Mouse (Mus musculus) liver, postnatal 0 days (tissue): ENCODE results near the gene Cmah. TPM values are rescaled to one million over a fixed set of nuclear protein-coding genes. Genes with fewer than 3 reads are reported as not detected.

Experiments used
- ATAC-seq: fragments of 200-750 bp; cut with Nextera tagmentation; 2 replicates; pipeline ENCODE4 v1.8.0; 2017; ENCODE audit warnings: mild to moderate bottlenecking, moderate library complexity
- DNase-seq: peaks from one replicate; pipeline ENCODE4 v3.0.0-alpha.2; 2016
- H3K27ac ChIP-seq: fragments of 300-500 bp; sonication (generic); 2 replicates; pipeline ENCODE4 v1.5.1; 2014; ENCODE audit warnings: antibody characterized with exemption, moderate library complexity, mild to moderate bottlenecking, low read depth
- H3K27me3 ChIP-seq: fragments of 300-500 bp; sonication (generic); 2 replicates; pipeline ENCODE4 v1.6.1; 2014; ENCODE audit warnings: low read length, control low read depth, mixed read lengths; ENCODE audit not compliant: insufficient read depth
- H3K36me3 ChIP-seq: fragments of 300-500 bp; sonication (generic); replicated peaks from 2 replicates; pipeline ENCODE4 v1.6.1; 2014; ENCODE audit warnings: mild to moderate bottlenecking, control low read depth, low read length, moderate library complexity, mixed read lengths; ENCODE audit not compliant: insufficient read depth
- H3K4me1 ChIP-seq: fragments of 300-500 bp; sonication (generic); 2 replicates; pipeline ENCODE4 v1.6.1; 2014; ENCODE audit warnings: antibody characterized with exemption, mild to moderate bottlenecking, control low read depth; ENCODE audit not compliant: insufficient read depth
- H3K4me2 ChIP-seq: fragments of 300-500 bp; sonication (generic); 2 replicates; pipeline ENCODE4 v1.6.1; 2014; ENCODE audit warnings: low read depth, mild to moderate bottlenecking, low read length, moderate library complexity, mixed read lengths
- H3K4me3 ChIP-seq: fragments of 300-500 bp; sonication (generic); 2 replicates; pipeline ENCODE4 v1.5.1; 2014; ENCODE audit warnings: low read depth, low read length
- H3K9ac ChIP-seq: fragments of 300-500 bp; sonication (generic); replicated peaks from 2 replicates; pipeline ENCODE4 v1.6.1; 2014; ENCODE audit warnings: mild to moderate bottlenecking, moderate library complexity
- H3K9me3 ChIP-seq: fragments of 300-500 bp; sonication (generic); 2 replicates; pipeline ENCODE4 v1.6.1; 2016; ENCODE audit warnings: mild to moderate bottlenecking, control low read depth, low read length, mixed read lengths
- CTCF ChIP-seq: sonication (generic); IDR thresholded peaks from 2 replicates; pipeline ENCODE4 v1.5.1; 2016; ENCODE audit warnings: antibody characterized with exemption, low read depth
- EP300 ChIP-seq: IDR thresholded peaks from 2 replicates; pipeline ENCODE4 v1.6.1; 2016; ENCODE audit warnings: antibody characterized with exemption, low read depth, mild to moderate bottlenecking
- WGBS: fragments of 180-500 bp; shearing (Covaris S2); extraction: QIAGEN DNeasy Blood & Tissue Kit; methylation state at CpG from one replicate; pipeline ENCODE4 v1.1.7; 2014; ENCODE audit not compliant: insufficient replicate concordance; 5-methylcytosine and 5-hydroxymethylcytosine counted together
- polyA plus RNA-seq: library from polyadenylated mRNA; unstranded; fragments of >200 nt; fragmentation: Nextera tagmentation; extraction: Ambion mirVana; gene quantifications from 2 replicates; pipeline ENCODE4 v1.2.1, GENCODE M21; 2015

The Cmah gene
- polyA plus RNA-seq, 1 experiment from 2014 or later = 3.7 TPM

DNA sequence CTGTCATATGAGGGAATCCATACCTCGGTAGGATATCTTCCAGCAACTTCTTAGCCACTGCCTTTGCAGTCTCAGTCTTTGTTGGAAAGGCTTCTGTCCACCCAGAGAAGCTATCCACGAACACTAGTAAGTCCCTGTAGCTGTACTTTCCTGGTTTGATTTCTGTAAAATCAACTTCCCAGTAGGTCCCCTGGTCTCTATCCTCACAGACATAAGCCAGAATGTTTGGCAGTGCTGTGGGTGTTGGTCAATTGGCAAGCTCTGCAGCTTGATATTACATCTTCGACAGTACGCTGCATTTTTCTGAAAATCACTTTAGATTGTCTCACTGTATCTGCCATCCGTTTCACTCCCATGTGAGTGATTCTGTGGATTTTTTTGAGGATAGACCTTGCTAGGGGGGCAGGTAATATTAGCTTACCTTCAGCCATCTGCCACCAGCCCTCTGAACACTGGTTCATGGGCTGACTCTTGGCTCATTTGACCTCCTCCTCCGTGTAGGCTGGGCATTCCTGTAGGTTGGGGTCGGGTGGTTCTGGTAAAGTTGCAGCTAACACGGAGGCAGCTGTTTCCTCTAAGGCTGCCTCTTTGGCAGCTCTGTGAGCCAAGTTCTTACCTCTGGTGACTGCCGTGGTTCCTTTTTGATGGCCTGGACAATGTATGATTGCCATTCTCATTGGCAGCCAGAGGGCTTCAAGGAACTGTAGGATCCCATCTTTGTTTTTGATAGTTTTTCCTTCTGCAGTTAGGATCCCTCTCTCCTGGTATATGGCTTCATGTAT, 1.0 kb downstream of the Cmah start:
- H3K27me3 ChIP-seq = no peaks in the 10 kb centered on the region
- 64% methylated on average over 9 of the region's 9 CpGs for WGBS
- H3K4me1 ChIP-seq = peaks cover 41% of the 10 kb centered on the region
- peak overlapping the region; percentile 49 for H3K27ac ChIP-seq
- no peaks in the 10 kb centered on the region for H3K9me3 ChIP-seq
- H3K9ac ChIP-seq = no peak overlapping the region
- no peak for ATAC-seq
- TF ChIP-seq CTCF = no peak
- TF ChIP-seq EP300 = no peak
- no peak for DNase-seq
- no peaks in the 10 kb centered on the region for H3K36me3 ChIP-seq
- H3K4me2 ChIP-seq = peak overlapping the region; percentile 34; the same call in 1 of the 2 replicates
- no peak overlapping the region for H3K4me3 ChIP-seq

DNA sequence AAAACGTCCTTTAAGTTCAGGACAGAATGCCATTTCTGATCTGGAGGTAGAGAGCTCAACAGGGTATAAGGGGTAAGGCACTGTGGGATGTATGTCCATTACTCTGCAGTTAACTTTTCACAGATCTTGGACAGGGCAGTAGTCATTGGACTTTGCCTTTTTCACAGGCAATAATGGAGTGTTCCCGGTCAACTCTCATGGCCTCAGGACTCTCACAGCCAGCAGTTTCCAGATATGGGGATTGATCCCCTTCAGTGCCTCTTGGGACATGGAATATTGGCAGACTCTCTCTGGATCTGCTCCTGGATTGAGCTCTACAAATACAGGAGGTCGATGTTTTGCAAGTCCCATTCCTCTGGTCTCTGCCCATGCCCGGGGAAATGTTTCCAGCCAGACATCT, 2.9 kb downstream of the Cmah start:
- DNase-seq (peak; percentile 33), ATAC-seq (peak; percentile 87)
- H3K9me3 ChIP-seq = no peaks in the 10 kb centered on the region
- H3K36me3 ChIP-seq = no peaks in the 10 kb centered on the region
- peak overlapping the region; percentile 75 for H3K27ac ChIP-seq
- H3K4me3 ChIP-seq = no peak overlapping the region
- WGBS = 54% methylated on average over 4 of the region's 4 CpGs
- TF ChIP-seq CTCF (no peak), EP300 (peak; percentile 22; the same call in 1 of the 2 replicates)
- peaks cover 41% of the 10 kb centered on the region for H3K4me1 ChIP-seq
- H3K4me2 ChIP-seq = no peak overlapping the region
- no peaks in the 10 kb centered on the region for H3K27me3 ChIP-seq
- H3K9ac ChIP-seq = no peak overlapping the region

DNA sequence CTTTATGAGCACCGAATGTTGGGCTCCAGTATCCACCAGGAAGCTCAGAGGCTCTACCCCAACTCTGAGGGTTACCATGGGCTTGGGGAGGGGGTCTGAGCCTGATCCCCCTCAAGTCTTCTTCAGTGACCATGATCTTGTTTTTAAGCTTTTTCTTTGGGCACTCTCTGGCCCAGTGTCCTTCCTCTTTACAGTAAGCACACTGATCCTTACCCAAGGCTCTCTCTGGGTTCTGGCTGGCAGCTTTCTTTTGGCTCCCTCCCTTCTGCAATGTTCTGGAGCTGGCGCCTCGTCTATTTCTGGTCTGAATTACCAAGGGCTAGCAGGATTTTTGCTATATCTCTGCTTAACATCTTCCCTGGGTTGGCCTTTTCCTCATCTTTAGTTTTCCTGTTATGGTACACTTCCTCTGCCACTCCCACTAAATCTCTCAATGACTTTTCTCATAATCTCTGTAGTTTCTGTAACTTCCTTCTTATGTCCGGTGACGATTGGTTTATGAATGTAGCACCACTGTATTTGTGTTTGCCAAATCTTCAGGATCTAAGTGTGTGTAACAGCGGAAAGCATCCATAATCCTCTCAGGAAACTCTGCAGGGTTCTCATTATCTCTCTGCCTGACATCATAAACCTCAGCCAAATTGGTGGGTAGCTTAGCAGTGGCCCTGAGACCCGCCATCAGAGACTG, 3.8 kb downstream of the Cmah start:
- DNase-seq (no peak), ATAC-seq (no peak)
- H3K9me3 ChIP-seq = no peaks in the 10 kb centered on the region
- no peak overlapping the region for H3K4me2 ChIP-seq
- 50% methylated on average over 7 of the region's 7 CpGs for WGBS
- no peaks in the 10 kb centered on the region for H3K27me3 ChIP-seq
- TF ChIP-seq CTCF (no peak), EP300 (no peak)
- H3K4me3 ChIP-seq = no peak overlapping the region
- H3K4me1 ChIP-seq = peaks cover 41% of the 10 kb centered on the region
- H3K36me3 ChIP-seq = no peaks in the 10 kb centered on the region
- H3K9ac ChIP-seq = no peak overlapping the region
- H3K27ac ChIP-seq = peak overlapping the region; percentile 75

DNA sequence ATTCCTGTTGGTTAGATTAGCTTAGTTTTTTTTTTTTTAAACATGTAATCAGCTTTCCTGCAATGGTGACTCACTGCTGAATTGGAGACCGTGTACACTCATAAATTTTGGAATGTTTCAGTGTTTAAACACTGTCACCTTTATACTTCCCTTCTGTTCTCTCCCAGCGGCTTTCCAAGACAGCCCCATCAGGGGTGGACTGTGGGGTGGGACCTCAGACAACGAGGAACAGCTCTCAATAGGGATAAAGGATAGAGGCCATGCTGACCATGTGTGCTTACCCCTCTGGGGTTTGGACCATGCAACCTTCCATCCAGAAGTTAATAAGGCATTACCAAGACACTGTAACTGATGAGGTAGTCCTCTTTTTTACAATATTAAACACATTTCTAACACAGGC, 5.3 kb downstream of the Cmah start:
- H3K4me1 ChIP-seq = peaks cover 34% of the 10 kb centered on the region
- H3K4me3 ChIP-seq = no peak overlapping the region
- no peaks in the 10 kb centered on the region for H3K27me3 ChIP-seq
- H3K9me3 ChIP-seq = no peaks in the 10 kb centered on the region
- H3K4me2 ChIP-seq = no peak overlapping the region
- no peak overlapping the region for H3K27ac ChIP-seq
- H3K9ac ChIP-seq = no peak overlapping the region
- WGBS = 48% methylated on average over 3 of the region's 3 CpGs
- H3K36me3 ChIP-seq = no peaks in the 10 kb centered on the region
- no peak for TF ChIP-seq EP300
- TF ChIP-seq CTCF = no peak
- ATAC-seq (no peak), DNase-seq (no peak)

DNA sequence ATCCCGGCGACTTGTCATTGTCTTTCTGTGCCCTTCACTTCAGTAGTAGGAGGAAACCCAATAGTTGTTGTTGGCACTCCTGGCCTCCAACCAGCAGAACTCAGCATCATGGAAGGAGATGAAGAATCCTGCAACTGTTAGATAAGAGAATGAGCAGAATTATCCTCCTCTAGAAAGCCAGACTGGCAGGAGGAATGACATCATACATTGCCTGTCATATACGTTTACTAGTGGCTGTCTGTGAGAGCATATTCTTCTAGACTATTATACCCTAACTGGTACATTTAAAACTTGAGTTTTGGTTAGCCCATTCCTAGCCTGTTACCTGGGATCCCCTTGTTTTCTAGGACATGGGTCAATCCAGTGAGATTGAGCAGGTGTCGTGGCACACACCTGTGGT, 9.6 kb downstream of the Cmah start:
- Histone ChIP-seq H3K27ac (no peak overlapping the region), H3K36me3 (no peaks in the 10 kb centered on the region), H3K9ac (no peak overlapping the region), H3K27me3 (no peaks in the 10 kb centered on the region), H3K4me2 (no peak overlapping the region), H3K4me1 (peaks cover 12% of the 10 kb centered on the region), H3K4me3 (no peak overlapping the region), H3K9me3 (no peaks in the 10 kb centered on the region)
- no peak for DNase-seq
- TF ChIP-seq EP300 = no peak
- no peak for TF ChIP-seq CTCF
- 0 out of 2 replicates have a peak, but pooled peaks have one; percentile 13 for ATAC-seq
- WGBS = 54% methylated on average over 4 of the region's 4 CpGs

DNA sequence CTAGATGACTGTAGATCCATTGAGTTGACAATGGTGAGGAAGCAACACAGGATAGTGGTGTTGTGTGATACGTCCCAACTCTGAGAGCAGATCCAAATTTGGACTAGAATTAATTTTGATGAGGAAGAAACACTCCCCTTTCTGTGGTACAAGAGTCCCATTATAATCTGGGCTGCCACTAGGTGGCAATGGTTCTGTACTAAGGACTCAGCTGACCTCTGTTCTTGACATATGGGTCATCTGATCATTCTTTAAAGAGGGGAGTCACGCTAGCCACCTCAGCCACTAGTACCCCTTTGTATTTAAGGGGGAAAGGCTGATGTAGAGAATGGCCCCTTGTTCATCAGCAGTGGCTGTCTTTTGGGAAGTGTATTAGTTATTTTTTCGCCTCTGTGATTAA, 10.7 kb downstream of the Cmah start:
- peak; percentile 78 for TF ChIP-seq CTCF
- no peak for TF ChIP-seq EP300
- Histone ChIP-seq H3K9me3 (no peaks in the 10 kb centered on the region), H3K4me2 (no peak overlapping the region), H3K27me3 (no peaks in the 10 kb centered on the region), H3K4me3 (no peak overlapping the region), H3K9ac (no peak overlapping the region), H3K36me3 (no peaks in the 10 kb centered on the region), H3K27ac (peak overlapping the region; percentile 66), H3K4me1 (peaks cover 9% of the 10 kb centered on the region)
- WGBS = 26% methylated on average over 3 of the region's 3 CpGs
- DNase-seq (peak; percentile 60), ATAC-seq (peak; percentile 66)
